Mouse (Mus musculus) heart, postnatal 0 days (tissue): Measurements from ENCODE around the gene 4930402K13Rik. TPM values are rescaled to one million over a fixed set of nuclear protein-coding genes. Genes with fewer than 3 reads are reported as not detected.
"Not testable (repeated sequence)": the region's sequence is repeated elsewhere in the genome, so short reads cannot be mapped to it uniquely, and the experiment has no call there.

Experiments used
- ATAC-seq: fragments of 200-750 bp; cut with Nextera tagmentation; 2 replicates; pipeline ENCODE4 v1.8.0; 2017; ENCODE audit warnings: low read depth, moderate number of reproducible peaks, moderate library complexity; ENCODE audit not compliant: insufficient read depth
- DNase-seq: peaks from one replicate; pipeline ENCODE4 v3.0.0-alpha.2; 2016; ENCODE audit warnings: low spot score
- H3K27ac ChIP-seq: fragments of 300-500 bp; sonication (generic); 2 replicates; pipeline ENCODE4 v1.5.1; 2014; ENCODE audit warnings: low read depth, mild to moderate bottlenecking
- H3K27me3 ChIP-seq: fragments of 300-500 bp; sonication (generic); 2 replicates; pipeline ENCODE4 v1.6.1; 2014; ENCODE audit warnings: low read length, mixed read lengths; ENCODE audit not compliant: control insufficient read depth, insufficient read depth
- H3K36me3 ChIP-seq: fragments of 300-500 bp; sonication (generic); replicated peaks from 2 replicates; pipeline ENCODE4 v1.6.1; 2014; ENCODE audit warnings: low read length, mixed read lengths; ENCODE audit not compliant: control insufficient read depth, insufficient read depth
- H3K4me1 ChIP-seq: fragments of 300-500 bp; sonication (generic); 2 replicates; pipeline ENCODE4 v1.6.1; 2014; ENCODE audit warnings: antibody characterized with exemption; ENCODE audit not compliant: control insufficient read depth, insufficient read depth
- H3K4me2 ChIP-seq: fragments of 300-500 bp; sonication (generic); 2 replicates; pipeline ENCODE4 v1.6.1; 2014; ENCODE audit warnings: low read depth, mild to moderate bottlenecking, low read length, moderate library complexity
- H3K4me3 ChIP-seq: fragments of 300-500 bp; sonication (generic); 2 replicates; pipeline ENCODE4 v1.5.1; 2014; ENCODE audit warnings: low read depth, low read length
- H3K9ac ChIP-seq: fragments of 300-500 bp; sonication (generic); replicated peaks from 2 replicates; pipeline ENCODE4 v1.6.1; 2014; ENCODE audit warnings: low read depth, low read length, mixed read lengths
- H3K9me3 ChIP-seq: fragments of 300-500 bp; sonication (generic); replicated peaks from 2 replicates; pipeline ENCODE4 v1.6.1; 2016; ENCODE audit warnings: low read length; ENCODE audit not compliant: control insufficient read depth
- CTCF ChIP-seq: IDR thresholded peaks from 2 replicates; pipeline ENCODE4 v1.5.1; 2016; ENCODE audit warnings: antibody characterized with exemption, control low read depth, low read depth
- EP300 ChIP-seq: IDR thresholded peaks from 2 replicates; pipeline ENCODE4 v1.6.1; 2016; ENCODE audit warnings: antibody characterized with exemption, low read depth
- WGBS: fragments of 180-500 bp; shearing (Covaris S2); extraction: QIAGEN DNeasy Blood & Tissue Kit; methylation state at CpG from one replicate; pipeline ENCODE4 v1.1.7; 2014; 5-methylcytosine and 5-hydroxymethylcytosine counted together
- polyA plus RNA-seq: library from polyadenylated mRNA; unstranded; fragments of >200 nt; fragmentation: Nextera tagmentation; extraction: Ambion mirVana; gene quantifications from 2 replicates; pipeline ENCODE4 v1.2.1, GENCODE M21; 2015
- total RNA-seq: library from RNA; depleted of rRNA; stranded (reverse); fragments of >200 nt; gene quantifications from 2 replicates; pipeline ENCODE4 v1.2.3, GENCODE M21; 2014; ENCODE audit warnings: low replicate concordance; rRNA removed

Gene 4930402K13Rik
- not detected in 2 replicates for total RNA-seq
- polyA plus RNA-seq: not detected in 2 replicates

DNA sequence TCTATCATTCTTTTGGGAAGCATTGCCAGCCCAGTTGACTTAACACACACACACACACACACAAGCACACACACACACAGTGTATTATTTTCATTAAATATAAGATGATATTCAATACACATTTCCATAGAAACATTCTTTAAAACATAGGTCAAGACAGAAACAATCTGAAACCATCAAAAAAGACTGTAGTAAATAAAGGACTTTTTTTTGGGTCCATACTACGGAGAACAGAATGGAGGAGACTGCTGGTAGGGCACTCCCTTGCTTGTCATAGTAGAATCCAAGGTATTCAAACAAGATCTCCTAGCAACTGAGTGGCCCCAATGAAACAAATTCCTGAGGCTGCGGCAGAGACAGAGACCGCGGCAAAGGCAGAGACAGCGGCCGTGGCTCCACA is at the start of gene 4930402K13Rik:
Gene 4930402K13Rik (plus strand): TSS at position 301 of the 400 bp plus-strand sequence.
- no peak within 1 kb of the TSS for H3K4me2 ChIP-seq
- H3K9me3 ChIP-seq: no peaks in the 10 kb centered on the region
- 92% methylated on average over 6 of the region's 6 CpGs for WGBS
- no peak within 1 kb of the TSS for H3K27ac ChIP-seq
- H3K4me3 ChIP-seq: no peak within 1 kb of the TSS
- no peak for DNase-seq
- no peaks in the 10 kb centered on the region for H3K4me1 ChIP-seq
- H3K27me3 ChIP-seq: no peaks in the 10 kb centered on the region
- no peak within 1 kb of the TSS for H3K9ac ChIP-seq
- TF ChIP-seq EP300 (no peak), CTCF (no peak)
- ATAC-seq: no peak
- no peaks in the 10 kb centered on the region for H3K36me3 ChIP-seq

DNA sequence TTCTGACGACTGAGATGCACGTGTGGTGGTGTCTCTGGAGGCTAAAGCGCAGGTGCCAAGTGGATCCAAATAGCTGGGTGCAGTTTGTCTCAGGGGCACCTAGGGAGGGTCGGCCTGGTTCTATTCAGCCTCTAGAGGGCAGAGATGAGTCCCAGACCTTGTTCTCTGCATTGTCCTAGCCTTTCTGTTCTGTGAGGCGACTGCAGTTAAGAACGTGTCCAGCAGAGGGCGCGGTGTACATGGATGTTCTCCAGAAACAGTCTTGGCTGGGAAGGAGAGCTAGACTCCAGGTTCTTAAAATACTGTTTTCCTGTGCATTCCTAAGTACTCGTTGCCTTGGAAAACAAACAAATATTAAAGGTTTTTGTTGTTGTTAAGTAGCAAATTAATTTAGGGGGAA is 43.4 kb upstream of the 4930402K13Rik start:
- TF ChIP-seq CTCF: peak; percentile 18
- not testable (repeated sequence) for H3K4me2 ChIP-seq, ATAC-seq, H3K9ac ChIP-seq, H3K36me3 ChIP-seq, DNase-seq, H3K4me1 ChIP-seq, H3K27me3 ChIP-seq, H3K27ac ChIP-seq, H3K9me3 ChIP-seq, H3K4me3 ChIP-seq
- 12% methylated on average over 6 of the region's 9 CpGs for WGBS

DNA sequence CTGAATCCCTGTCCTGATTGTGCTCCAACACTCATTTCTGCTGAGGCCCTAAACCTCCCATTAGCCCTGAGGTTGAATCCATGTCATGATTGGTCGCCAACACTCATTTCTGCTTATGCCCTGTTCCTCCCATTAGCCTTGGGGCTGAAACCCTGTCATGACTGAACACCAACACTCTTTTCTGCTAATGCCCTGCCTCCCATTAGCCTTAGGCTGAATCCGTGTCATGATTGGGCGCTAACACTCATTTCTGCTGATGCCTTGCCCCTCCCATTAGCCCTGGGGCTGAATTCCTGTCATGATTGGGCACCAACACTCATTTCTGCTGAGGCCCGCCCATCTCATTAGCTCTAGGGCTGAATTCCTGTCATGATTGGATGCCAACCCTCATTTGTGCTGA is 42.3 kb upstream of the 4930402K13Rik start:
- ATAC-seq (no peak), DNase-seq (no peak)
- H3K4me3 ChIP-seq: no peak overlapping the region
- WGBS: 81% methylated on average over 4 of the region's 4 CpGs
- H3K4me1 ChIP-seq: no peaks in the 10 kb centered on the region
- no peaks in the 10 kb centered on the region for H3K27me3 ChIP-seq
- TF ChIP-seq EP300 (no peak), CTCF (no peak)
- H3K4me2 ChIP-seq: no peak overlapping the region
- no peak overlapping the region for H3K27ac ChIP-seq
- H3K36me3 ChIP-seq: no peaks in the 10 kb centered on the region
- no peaks in the 10 kb centered on the region for H3K9me3 ChIP-seq
- no peak overlapping the region for H3K9ac ChIP-seq

DNA sequence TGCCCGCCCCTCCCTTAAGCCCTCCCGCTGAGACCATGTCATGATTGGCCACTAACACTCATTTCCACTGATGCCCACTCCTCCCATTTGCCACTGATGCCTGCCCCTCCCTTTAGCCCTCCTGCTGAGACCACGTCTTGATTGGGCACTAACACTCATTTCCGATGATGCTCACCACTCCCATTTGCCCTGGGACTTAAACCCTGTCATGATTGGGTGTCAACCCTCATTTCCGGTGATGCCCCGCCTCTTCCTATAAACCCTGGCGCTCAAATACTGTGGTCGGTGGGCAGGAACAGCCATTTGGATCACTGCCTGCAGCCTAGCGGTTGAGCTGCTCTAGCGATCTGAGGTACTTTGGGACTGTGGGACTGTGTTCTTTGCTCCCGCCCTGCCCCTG is 41.6 kb upstream of the 4930402K13Rik start, which contains the start of gene Fthl17f:
Gene Fthl17f (plus strand): TSS at position 301 of the 400 bp plus-strand sequence.
- WGBS: 78% methylated on average over 11 of the region's 11 CpGs
- DNase-seq, H3K27ac ChIP-seq, H3K27me3 ChIP-seq, ATAC-seq, H3K36me3 ChIP-seq, H3K4me1 ChIP-seq, H3K4me3 ChIP-seq, H3K9me3 ChIP-seq, H3K4me2 ChIP-seq, H3K9ac ChIP-seq: not testable (repeated sequence)

DNA sequence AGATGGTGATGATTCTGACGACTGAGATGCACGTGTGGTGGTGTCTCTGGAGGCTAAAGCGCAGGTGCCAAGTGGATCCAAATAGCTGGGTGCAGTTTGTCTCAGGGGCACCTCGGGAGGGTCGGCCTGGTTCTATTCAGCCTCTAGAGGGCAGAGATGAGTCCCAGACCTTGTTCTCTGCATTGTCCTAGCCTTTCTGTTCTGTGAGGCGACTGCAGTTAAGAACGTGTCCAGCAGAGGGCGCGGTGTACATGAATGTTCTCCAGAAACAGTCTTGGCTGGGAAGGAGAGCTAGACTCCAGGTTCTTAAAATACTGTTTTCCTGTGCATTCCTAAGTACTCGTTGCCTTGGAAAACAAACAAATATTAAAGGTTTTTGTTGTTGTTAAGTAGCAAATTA is 26.7 kb upstream of the 4930402K13Rik start:
- not testable (repeated sequence) for H3K9ac ChIP-seq, H3K27ac ChIP-seq, H3K9me3 ChIP-seq, H3K36me3 ChIP-seq, H3K4me2 ChIP-seq, ATAC-seq, DNase-seq, H3K4me3 ChIP-seq, H3K4me1 ChIP-seq, H3K27me3 ChIP-seq
- 10% methylated on average over 7 of the region's 10 CpGs for WGBS
- TF ChIP-seq CTCF: peak; percentile 39

DNA sequence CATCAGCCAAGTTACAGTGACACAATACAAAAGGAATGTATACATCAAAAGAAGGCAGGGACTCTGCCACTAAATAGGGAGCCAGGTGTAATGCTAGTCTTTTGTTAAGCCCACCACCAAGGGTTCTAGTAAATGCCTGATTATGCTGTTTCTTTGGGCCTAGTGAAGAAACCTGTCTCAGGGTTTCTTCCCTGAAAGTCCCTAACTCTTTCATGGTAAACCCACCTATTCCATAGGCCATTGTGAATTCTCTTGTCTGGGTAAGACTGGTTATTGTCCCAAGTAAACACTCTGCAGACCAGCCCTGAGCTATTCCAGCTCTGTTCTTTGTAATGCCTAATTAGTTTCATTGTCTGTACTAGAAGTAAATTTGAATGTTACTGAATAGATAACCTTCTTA is 9.3 kb upstream of the 4930402K13Rik start:
- not testable (repeated sequence) for H3K4me2 ChIP-seq, H3K4me3 ChIP-seq, DNase-seq, H3K27me3 ChIP-seq, H3K9ac ChIP-seq, H3K36me3 ChIP-seq, H3K4me1 ChIP-seq, H3K27ac ChIP-seq, ATAC-seq, H3K9me3 ChIP-seq
